Mouse (Mus musculus): ENCODE results near the gene Zfp61. TPM values are rescaled to one million over a fixed set of nuclear protein-coding genes. Genes with fewer than 3 reads are reported as not detected.
"Not testable (repeated sequence)": the region's sequence is repeated elsewhere in the genome, so short reads cannot be mapped to it uniquely, and the experiment has no call there.

Zfp61 gene
- total RNA-seq, 4 experiments from 2014 or later: 3.0 to 5.1 (median 3.7) TPM

- no peak for DNase-seq (ENCODE audit: low spot score)
Observed at GRCm38 (mm10) chr7:24297361-24298095, 3.5 kb downstream of the Zfp61 start.

GRCm38 (mm10) chr7:24296386-24296785 lies 4.6 kb downstream of the Zfp61 start:
- DNase-seq (ENCODE audit: low spot score): no peak

- no peak for DNase-seq (ENCODE audit: low spot score)
Observed at GRCm38 (mm10) chr7:24295376-24295775, 5.7 kb downstream of the Zfp61 start.

- no peak for DNase-seq (ENCODE audit: low spot score)
Observed at GRCm38 (mm10) chr7:24294763-24295162, 6.3 kb downstream of the Zfp61 start.

GRCm38 (mm10) chr7:24293061-24293851 lies 7.8 kb downstream of the Zfp61 start:
- no peak for DNase-seq (ENCODE audit: low spot score)

GRCm38 (mm10) chr7:24291387-24292090 lies 9.5 kb downstream of the Zfp61 start:
- DNase-seq (ENCODE audit: low spot score): no peak

GRCm38 (mm10) chr7:24290106-24290693 lies 10.8 kb downstream of the Zfp61 start:
- DNase-seq (ENCODE audit: low spot score): no peak

- DNase-seq (ENCODE audit: low spot score): no peak
Observed at GRCm38 (mm10) chr7:24288512-24288911, 12.5 kb downstream of the Zfp61 start.

- DNase-seq (ENCODE audit: low spot score): no peak
Observed at GRCm38 (mm10) chr7:24287670-24288069, 13.4 kb downstream of the Zfp61 start.

- no peak for DNase-seq (ENCODE audit: low spot score)
Observed at GRCm38 (mm10) chr7:24286916-24287315, 14.1 kb downstream of the Zfp61 start.

- no peak for DNase-seq (ENCODE audit: low spot score)
Observed at GRCm38 (mm10) chr7:24286090-24286489, 14.9 kb downstream of the Zfp61 start.

- no peak for DNase-seq (ENCODE audit: low spot score)
Observed at GRCm38 (mm10) chr7:24280858-24281145, 20.2 kb downstream of the Zfp61 start.

- no peak for DNase-seq (ENCODE audit: low spot score)
Observed at GRCm38 (mm10) chr7:24280031-24280857, 20.8 kb downstream of the Zfp61 start.

- not testable (repeated sequence) for DNase-seq (ENCODE audit: low spot score)
Observed at GRCm38 (mm10) chr7:24278771-24279170, 22.3 kb downstream of the Zfp61 start.

- no peak for DNase-seq (ENCODE audit: low spot score)
Observed at GRCm38 (mm10) chr7:24274456-24274855, 26.6 kb downstream of the Zfp61 start.

- no peak for DNase-seq (ENCODE audit: low spot score)
Observed at GRCm38 (mm10) chr7:24271191-24271590, 29.8 kb downstream of the Zfp61 start.

GRCm38 (mm10) chr7:24270288-24270672 lies 30.8 kb downstream of the Zfp61 start, which contains the start of gene Zfp93:
TSS of gene Zfp93 (plus strand) at chr7:24270420.
- DNase-seq (ENCODE audit: low spot score): peak; percentile 88

GRCm38 (mm10) chr7:24269667-24270287 lies 31.3 kb downstream of the Zfp61 start:
- DNase-seq (ENCODE audit: low spot score): no peak

- DNase-seq (ENCODE audit: low spot score): no peak
Observed at GRCm38 (mm10) chr7:24269256-24269655, 31.8 kb downstream of the Zfp61 start.

Data from heart, adult 8-10 months (tissue).